ENCODE assay signal across 8 mouse cellular contexts in the genomic region with DNA sequence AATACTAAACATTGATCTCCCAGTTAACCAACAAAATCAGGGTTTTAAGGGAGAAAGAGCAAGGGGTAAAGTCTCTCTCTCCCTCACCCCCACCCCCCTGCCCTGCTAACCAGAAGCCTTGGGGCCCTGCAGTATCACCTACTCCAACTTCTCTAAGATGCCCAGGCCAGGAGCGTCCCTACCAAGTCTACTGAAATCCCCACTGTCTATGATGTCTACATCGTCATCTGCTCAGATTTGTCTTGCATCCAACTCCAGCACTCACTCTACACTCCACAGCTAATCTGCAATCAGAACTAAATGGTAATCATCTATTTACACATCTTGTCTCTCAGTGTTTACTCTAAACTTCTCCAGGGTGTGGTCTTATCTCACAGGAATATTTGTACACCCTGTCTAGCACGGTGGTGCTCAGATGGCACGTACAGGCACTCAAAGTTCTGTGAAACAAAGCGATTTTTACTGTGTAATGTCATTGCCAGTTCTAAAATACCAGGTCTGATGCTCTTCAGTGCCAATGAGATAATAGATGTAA. TPM values are rescaled to one million over a fixed set of nuclear protein-coding genes. Genes with fewer than 3 reads are reported as not detected.
DNase-seq lines count a peak whose midpoint lies in the region; ATAC-seq and TF ChIP-seq lines count a peak whose summit lies in the region.

No protein-coding gene starts in this region.

- no peaks in the 10 kb centered on the region for H3K27me3 ChIP-seq in lung, embryonic 14.5 days (ENCODE audit: insufficient read depth, low read length)
- no peaks in the 10 kb centered on the region for H3K27me3 ChIP-seq in embryonic facial prominence, embryonic 14.5 days (replicated peaks; ENCODE audit: control insufficient read depth, insufficient read depth, low read length)
- no peaks in the 10 kb centered on the region for H3K27me3 ChIP-seq in intestine, embryonic 16.5 days (replicated peaks; ENCODE audit: control insufficient read depth, insufficient read depth, low read length)
- H3K27me3 ChIP-seq in neural tube, embryonic 12.5 days (replicated peaks), result no peaks in the 10 kb centered on the region

- peaks cover 8% of the 10 kb centered on the region; the same call in 1 of the 2 replicates for H3K4me1 ChIP-seq in lung, embryonic 14.5 days (ENCODE audit: insufficient read depth)
- peaks cover 10% of the 10 kb centered on the region for H3K4me1 ChIP-seq in embryonic facial prominence, embryonic 14.5 days (ENCODE audit: control insufficient read depth, insufficient read depth, low read length)
- peaks cover 18% of the 10 kb centered on the region for H3K4me1 ChIP-seq in intestine, embryonic 16.5 days (ENCODE audit: control insufficient read depth, insufficient read depth, low read length)
- H3K4me1 ChIP-seq in neural tube, embryonic 12.5 days, result peaks cover 19% of the 10 kb centered on the region

- TF ChIP-seq CTCF in lung, embryonic 14.5 days (IDR thresholded peaks at IDR 0.05; ENCODE audit: low read depth), result no peak

- 13% methylated on average over 5 of the region's 5 CpGs for WGBS in lung, embryonic 14.5 days
- 33% methylated on average over 5 of the region's 5 CpGs for WGBS in embryonic facial prominence, embryonic 14.5 days
- 19% methylated on average over 5 of the region's 5 CpGs for WGBS in intestine, embryonic 16.5 days
- 45% methylated on average over 5 of the region's 5 CpGs for WGBS in neural tube, embryonic 12.5 days

- peak overlapping the region; percentile 81 for H3K4me3 ChIP-seq in lung, embryonic 14.5 days (ENCODE audit: low read depth, low read length)
- peak overlapping the region; percentile 71 for H3K4me3 ChIP-seq in embryonic facial prominence, embryonic 14.5 days (ENCODE audit: low read depth, low read length)
- H3K4me3 ChIP-seq in intestine, embryonic 16.5 days (ENCODE audit: low read length), result peak overlapping the region; percentile 95
- H3K4me3 ChIP-seq in neural tube, embryonic 12.5 days, result peak overlapping the region; percentile 71

- peak overlapping the region; percentile 68 for H3K4me2 ChIP-seq in lung, embryonic 14.5 days
- peak overlapping the region; percentile 79 for H3K4me2 ChIP-seq in embryonic facial prominence, embryonic 14.5 days (ENCODE audit: low read depth, low read length)
- peak overlapping the region; percentile 64 for H3K4me2 ChIP-seq in intestine, embryonic 16.5 days (ENCODE audit: low read depth, low read length)
- peak overlapping the region; percentile 69 for H3K4me2 ChIP-seq in neural tube, embryonic 12.5 days (replicated peaks)

- intact Hi-C loops in left cerebral cortex, postnatal 4 days (cut with DNase I), result no loop called here

- ATAC-seq in lung, embryonic 14.5 days (ENCODE audit: insufficient read depth), result no peak
- ATAC-seq in embryonic facial prominence, embryonic 14.5 days (ENCODE audit: low read depth), result no peak
- ATAC-seq in intestine, embryonic 16.5 days, result peak; percentile 8; the same call in 1 of the 2 replicates
- no peak for ATAC-seq in neural tube, embryonic 12.5 days (ENCODE audit: low FRiP score, low read depth)

- peak overlapping the region; percentile 87 for H3K9ac ChIP-seq in lung, embryonic 14.5 days
- H3K9ac ChIP-seq in embryonic facial prominence, embryonic 14.5 days (ENCODE audit: low read depth, low read length), result peak overlapping the region; percentile 81
- H3K9ac ChIP-seq in intestine, embryonic 16.5 days (ENCODE audit: low read depth, low read length), result peak overlapping the region; percentile 89
- peak overlapping the region; percentile 76 for H3K9ac ChIP-seq in neural tube, embryonic 12.5 days

- H3K36me3 ChIP-seq in lung, embryonic 14.5 days (ENCODE audit: insufficient read depth), result no peaks in the 10 kb centered on the region
- H3K36me3 ChIP-seq in embryonic facial prominence, embryonic 14.5 days (ENCODE audit: control insufficient read depth, insufficient read depth, low read length), result no peaks in the 10 kb centered on the region
- no peaks in the 10 kb centered on the region for H3K36me3 ChIP-seq in intestine, embryonic 16.5 days (ENCODE audit: control insufficient read depth, insufficient read depth, low read length)
- no peaks in the 10 kb centered on the region for H3K36me3 ChIP-seq in neural tube, embryonic 12.5 days

- peak overlapping the region; percentile 96 for H3K27ac ChIP-seq in lung, embryonic 14.5 days (ENCODE audit: low read depth)
- peak overlapping the region; percentile 92; the same call in 1 of the 2 replicates for H3K27ac ChIP-seq in embryonic facial prominence, embryonic 14.5 days (replicated peaks; ENCODE audit: low read depth, low read length)
- peak overlapping the region; percentile 92 for H3K27ac ChIP-seq in intestine, embryonic 16.5 days (ENCODE audit: low read length)
- H3K27ac ChIP-seq in neural tube, embryonic 12.5 days, result no peak overlapping the region

- no peaks in the 10 kb centered on the region for H3K9me3 ChIP-seq in lung, embryonic 14.5 days (ENCODE audit: low read depth, low read length)
- no peaks in the 10 kb centered on the region for H3K9me3 ChIP-seq in embryonic facial prominence, embryonic 14.5 days (ENCODE audit: control insufficient read depth, low read length)
- no peaks in the 10 kb centered on the region for H3K9me3 ChIP-seq in intestine, embryonic 16.5 days (ENCODE audit: control insufficient read depth, low read length)
- H3K9me3 ChIP-seq in neural tube, embryonic 12.5 days, result no peaks in the 10 kb centered on the region

- DNase-seq in lung, embryonic 14.5 days, result no peak
- no peak for DNase-seq in lung, postnatal 10 days
- DNase-seq in embryonic facial prominence, embryonic 14.5 days (ENCODE audit: low spot score), result no peak
- no peak for DNase-seq in frontal cortex, postnatal 10 days (ENCODE audit: low spot score in 2 of 2)
- DNase-seq in left cerebral cortex, postnatal 4 days, result no peak
- DNase-seq in left cerebral cortex, adult 8-10 months (ENCODE audit: low spot score in 2 of 2), result no peak

RNA-seq across cellular contexts. Expression of gene Cat, which starts 0.9 kb away (rescaled TPM):
- 89.8 and 94.7 TPM in 2 replicates for polyA plus RNA-seq in lung, embryonic 14.5 days (2014; fragmentation: Nextera tagmentation; extraction: Ambion mirVana)
- polyA plus RNA-seq in embryonic facial prominence, embryonic 14.5 days (2014; fragmentation: Nextera tagmentation; extraction: Ambion mirVana), result 89.9 and 98.8 TPM in 2 replicates
- 169 and 195 TPM in 2 replicates for polyA plus RNA-seq in intestine, embryonic 16.5 days (2015; fragmentation: Nextera tagmentation; extraction: Ambion mirVana)
- polyA plus RNA-seq in neural tube, embryonic 12.5 days (2016; fragmentation: Nextera tagmentation; extraction: Ambion mirVana), result 80.8 and 97.1 TPM in 2 replicates
- total RNA-seq in left cerebral cortex, postnatal 4 days (2021), result 10 to 100 TPM; 80.5 to 83.4 TPM
- total RNA-seq in left cerebral cortex, adult 8-10 months (2022), result 10 to 100 TPM; 43.7 to 51.4 (median 48.4) TPM
